Mouse (Mus musculus): ENCODE results near the gene Ptprg.

The Ptprg gene

DNA sequence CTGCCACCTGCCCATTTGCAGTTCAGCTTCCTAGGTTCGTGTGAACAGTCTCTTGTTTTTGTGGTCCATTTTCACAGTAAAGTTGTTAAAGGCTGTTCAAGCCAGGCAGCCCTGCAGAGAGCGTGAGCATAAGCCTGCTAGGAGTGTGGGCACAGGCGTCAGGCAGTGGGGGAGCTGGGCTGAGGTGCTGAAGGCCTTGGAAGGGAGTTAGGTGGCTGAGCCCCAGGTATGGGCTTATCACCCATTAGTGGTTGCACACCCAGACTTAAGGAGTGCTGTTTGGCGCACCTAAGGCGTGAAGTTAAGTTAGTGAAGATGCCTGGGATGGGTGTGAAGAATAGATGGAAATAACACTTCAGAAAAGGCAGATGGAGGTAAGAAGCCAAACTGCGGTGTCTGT is 134.8 kb downstream of the Ptprg start:
- DNase-seq = no peak

DNA sequence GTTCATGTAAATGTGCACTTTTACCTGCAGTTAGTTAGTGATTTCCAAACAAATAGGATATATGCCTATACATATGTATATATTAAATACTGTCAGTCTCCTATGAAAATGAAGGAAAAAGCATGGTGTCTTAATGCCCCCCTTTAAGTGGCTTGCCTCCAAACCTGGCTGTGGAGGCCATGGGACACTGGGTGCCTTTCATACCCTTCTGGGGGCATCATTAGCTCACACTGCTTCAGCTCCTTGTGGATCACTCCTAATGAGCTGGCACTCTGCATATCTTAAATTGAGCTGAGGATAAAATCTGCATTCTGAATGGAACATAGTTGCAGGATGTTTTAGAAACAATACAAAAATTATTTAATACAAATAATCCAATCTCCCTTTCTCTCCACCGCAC is 136.7 kb downstream of the Ptprg start:
- DNase-seq = no peak

DNA sequence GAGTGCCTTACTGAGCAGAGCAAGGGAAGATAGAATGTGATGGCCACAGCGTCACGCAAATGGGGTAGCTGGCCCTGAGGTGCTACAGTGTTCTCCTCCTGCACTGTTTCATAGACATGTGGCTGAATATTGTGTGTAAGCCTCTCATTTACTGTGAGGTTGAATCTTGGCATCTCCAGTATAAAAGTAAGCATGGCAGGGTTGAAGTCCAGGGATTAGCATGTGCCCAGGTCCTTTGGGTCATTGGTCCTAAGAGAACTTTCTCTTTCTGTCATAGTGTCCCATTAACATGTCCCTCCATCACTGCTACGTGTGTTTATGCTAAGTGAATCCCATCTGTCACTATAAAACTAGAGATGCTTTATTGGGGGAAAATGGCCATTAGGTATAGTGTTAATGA is 138.2 kb downstream of the Ptprg start:
- no peak for DNase-seq

DNA sequence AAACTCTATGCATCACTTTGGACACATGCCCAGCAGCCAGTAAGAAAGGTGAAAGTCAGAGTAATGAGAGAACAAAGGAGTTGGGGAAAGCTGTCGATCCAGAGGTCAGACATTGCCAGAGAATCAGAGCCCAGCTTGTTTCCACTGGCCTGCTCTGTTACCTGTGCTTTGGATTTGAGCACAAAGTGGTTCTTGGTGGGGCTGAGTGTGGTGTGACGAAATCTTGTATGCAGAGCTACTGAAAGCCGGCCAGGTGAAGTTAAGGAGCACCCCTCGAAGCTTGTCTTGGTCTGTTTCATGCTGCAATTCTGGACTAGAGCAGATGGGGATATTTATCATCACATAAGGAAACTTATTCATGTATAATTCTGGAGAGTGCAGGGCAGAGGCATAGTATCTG is 145.5 kb downstream of the Ptprg start:
- no peak for DNase-seq

DNA sequence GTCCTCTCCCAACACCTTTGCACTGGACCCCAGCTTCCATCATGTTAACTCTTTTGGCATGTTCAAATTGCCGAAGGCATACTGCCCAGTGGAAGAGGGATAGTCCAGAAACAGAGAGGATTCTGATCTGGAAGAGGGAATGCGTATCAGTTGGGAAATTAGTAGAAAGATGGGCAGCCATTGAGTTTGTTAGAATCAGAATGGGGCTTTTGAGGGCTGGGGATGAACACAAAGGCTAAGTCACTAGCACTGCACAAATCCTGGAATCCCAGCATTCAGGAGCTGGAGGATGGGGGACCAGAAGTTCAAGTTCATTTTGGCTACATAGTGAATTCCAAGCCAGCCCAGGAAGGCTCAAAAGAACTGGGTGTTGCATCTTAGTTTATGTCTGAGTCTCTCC is 146.3 kb downstream of the Ptprg start:
- no peak for DNase-seq

DNA sequence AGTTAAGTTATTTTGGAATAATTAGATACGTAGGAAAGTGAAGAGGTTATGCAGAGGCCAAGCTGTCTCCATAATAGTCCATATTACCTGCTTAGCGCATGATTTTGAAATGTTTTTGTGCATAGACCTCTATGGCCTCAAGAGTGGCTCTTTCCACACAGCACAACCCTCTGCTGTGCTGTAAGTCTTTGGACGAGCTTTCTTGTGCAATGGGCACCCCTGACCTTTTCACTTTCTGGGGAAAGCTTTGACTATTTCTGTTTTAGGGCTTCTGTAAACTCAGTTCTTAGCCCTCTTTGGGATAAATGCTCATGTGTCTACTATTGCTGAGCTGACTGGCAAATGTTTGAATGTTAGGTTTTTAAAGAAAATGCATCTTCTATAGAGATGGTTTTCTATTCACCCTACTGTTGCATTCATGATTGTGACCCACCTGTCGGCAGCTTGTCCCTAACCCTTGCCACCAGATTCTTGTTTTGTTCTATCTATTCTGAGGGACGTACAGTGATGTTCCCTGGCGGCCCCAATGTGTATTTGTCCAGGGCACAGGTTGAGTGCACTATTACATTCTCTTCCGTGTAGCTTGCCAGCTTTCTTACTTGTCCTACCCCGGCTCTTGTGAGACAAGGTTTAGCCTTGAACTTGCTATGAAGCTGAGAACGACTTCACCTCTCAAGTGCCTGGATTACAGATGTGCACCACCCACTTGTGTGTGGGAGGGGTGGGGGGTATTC is 148.4 kb downstream of the Ptprg start:
- no peak for DNase-seq

DNA sequence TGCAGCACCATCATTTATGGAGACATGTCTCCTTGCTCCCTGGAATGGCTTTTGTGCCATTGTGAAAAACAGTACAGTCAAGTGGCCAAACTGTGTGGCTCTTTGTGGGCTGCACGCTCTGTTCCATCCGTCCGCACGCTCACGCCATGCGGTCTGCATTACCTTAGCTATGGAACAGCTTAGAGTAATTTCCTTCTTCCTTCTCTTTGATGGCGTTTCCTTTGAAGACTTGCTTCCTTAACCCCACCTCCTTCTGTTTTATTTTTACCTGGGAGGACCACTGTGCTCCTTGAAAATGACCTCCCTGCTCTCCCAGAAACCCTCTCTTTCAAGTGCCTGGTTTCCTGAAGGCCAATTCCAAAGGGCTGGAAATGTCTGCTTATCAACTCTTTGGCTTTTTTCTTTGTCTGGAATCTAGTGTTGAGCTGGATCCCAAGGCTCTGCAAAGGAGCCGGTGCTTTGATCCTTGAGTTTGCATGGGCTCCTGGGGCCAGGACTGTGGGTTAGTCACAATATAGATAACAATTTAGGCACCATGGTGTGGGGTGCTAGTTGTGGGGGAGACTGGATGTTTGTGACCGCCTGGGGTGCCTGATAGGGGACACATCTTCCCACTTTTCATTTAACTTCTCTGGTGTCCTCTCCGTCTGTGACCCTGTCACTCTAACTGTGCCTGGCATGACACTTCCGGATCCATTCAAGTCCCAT is 149.6 kb downstream of the Ptprg start:
- DNase-seq = no peak

DNA sequence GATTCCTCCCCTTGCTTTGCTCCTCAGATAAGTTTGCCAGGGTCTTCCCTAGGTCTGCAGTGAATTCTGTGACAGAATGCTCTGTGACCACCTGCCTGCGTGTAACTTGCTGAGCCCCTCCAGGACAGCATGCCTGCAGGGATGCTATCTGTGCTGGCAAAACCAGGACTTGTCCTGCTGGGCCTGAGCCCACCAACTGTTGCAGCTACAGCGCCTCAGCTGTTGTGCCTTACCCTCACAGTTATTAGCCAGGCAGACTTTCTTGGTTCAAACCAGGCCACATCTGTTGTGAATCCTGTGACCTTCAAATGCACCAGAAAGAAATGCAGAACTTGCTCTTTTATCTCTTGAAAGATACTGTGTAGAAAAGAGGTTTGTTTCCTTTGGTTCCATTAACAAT is 151.5 kb downstream of the Ptprg start:
- no peak for DNase-seq

DNA sequence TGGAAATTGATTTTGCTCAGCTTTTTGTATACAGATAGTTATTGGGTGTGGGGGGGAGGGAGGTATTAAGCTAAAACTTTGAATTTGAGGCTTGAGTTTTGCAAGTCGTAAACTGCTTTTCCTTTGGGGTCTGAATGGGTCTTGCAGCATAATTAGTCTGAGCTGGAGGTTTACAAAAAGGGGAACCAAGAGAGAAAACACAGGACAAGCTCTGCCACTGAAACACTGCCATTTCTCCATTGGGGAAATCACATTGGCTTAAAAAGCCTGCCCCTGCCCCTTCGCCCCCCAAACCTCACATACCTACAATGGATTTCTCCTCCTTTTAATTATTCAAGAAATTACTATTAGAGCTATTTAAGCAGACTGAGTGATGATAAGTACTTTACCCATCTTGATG is 156.0 kb downstream of the Ptprg start:
- no peak for DNase-seq

DNA sequence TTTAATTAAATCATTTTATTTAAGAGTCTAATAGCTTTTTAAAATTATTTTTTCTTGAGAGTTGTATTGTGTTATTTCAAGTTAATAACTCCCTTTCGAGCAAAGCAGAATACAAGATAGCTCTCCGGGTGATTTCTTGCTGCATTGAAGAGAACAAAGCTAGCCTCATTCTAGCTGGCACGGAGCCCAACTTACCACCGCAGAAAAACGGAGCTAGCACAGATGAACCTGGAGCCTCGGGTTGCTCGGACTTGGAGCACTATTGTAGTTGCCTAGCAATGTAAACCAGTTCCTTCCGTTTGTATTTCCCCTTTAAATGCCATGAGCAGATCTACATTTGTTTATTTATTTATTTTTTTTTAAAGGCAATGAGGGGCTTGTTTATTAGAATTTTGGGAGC is 156.5 kb downstream of the Ptprg start:
- DNase-seq = no peak

DNA sequence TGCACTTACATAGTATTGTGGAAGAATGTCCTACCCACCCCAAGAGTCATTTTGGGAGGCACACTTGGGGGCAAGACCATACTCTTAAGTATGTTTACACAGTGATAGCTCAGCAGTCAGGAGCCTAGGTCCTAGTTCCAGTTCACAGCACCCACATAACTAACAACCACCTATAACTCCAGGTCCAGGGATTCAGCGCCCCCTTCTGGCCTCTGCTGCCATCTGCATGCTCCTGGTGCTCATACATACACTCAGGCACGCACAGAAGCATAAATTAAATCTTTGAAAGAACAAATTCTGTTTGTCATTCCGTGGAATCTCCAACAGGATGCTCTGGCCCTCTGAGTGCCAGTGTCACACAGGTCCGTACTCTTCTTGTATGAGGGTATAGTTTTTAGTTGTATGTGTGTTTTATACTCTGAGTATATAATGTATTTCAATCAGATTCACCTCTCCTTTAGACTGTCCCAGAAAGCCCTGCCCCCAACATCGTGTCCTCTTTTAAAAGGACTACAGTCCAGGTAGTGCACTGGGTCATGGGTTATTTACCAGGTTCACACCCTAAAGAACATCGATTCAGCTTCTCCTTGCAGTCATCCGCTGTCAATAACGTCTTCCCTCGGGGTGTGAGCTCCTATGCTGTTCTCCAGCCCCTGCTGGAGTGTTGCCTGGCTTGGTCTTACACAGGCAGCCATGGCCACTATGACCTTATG is 157.2 kb downstream of the Ptprg start:
- no peak for DNase-seq

DNA sequence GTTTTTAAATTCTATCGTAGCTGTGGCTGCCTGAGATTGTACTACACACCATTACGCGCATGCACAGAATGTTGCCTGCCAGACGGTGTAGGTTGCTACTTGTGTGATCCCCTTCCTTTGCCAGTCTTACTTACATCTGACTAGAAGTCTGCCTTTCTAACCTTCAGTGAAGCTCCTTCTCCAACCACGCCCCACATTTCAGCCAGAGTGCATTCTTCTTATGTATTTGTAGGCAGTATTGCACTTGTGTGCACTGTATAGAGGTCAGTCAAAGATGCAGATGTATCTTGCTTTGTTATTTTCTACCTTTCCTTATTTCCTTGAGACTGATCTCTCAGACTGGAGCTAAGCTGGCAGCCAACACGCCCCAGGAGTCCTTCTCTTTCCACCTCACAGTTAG is 158.8 kb downstream of the Ptprg start:
- no peak for DNase-seq

DNA sequence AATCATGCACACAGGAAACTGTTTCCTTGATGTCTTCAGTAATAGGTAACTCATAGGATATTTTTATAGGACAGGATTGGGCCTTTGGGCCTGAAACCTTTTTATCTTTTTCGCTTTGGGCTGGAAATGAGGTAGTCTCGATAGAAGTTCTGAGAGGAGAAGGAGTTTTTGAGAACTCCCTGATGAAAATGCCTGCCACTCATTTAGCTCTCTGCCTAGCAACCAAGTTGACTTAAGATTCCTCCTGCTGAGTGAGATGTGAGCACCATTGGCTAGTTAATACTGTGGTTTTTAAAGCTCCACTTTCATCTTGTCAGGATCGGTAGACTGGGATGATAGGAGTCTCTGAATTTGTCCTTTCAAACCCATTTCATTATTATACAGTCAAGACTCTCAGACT is 162.9 kb downstream of the Ptprg start:
- no peak for DNase-seq

DNA sequence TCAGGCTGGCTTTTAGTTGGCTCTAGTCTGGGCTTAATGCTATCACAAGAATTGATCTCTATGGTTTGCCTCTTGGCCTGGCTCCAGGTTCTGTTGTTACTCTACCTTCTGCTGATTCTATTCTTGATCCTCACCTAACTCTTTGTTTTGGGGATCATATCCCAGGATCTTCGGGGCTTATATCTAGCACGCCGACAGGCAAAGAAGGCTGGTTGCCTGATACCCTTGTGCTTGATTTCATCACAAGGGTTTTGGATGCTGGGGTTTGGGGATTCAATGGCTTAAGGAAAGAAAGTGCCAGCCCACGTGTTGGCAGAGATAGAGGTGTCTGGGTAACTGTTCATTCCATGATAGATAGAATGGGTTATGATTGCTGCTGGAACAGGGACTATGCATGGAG is 164.9 kb downstream of the Ptprg start:
- DNase-seq = no peak

DNA sequence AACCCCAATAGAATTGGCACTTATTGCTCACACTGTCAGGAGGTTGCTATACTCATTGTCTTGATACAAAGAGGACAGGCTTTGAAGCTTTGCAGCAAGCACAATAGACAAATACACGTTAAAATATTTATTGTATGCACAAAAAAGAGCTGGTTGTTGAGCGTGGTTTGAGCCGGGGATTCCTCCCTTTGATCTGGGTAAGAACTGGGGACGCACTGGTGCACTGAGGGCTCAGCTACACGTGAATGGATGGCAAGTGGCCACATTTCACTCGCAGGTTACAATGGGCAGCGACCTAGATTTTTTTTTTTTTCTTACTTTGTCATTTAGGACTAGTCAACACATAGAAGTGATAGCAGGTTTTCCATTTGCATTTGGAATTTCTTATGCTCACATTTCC is 165.9 kb downstream of the Ptprg start:
- DNase-seq = no peak

DNA sequence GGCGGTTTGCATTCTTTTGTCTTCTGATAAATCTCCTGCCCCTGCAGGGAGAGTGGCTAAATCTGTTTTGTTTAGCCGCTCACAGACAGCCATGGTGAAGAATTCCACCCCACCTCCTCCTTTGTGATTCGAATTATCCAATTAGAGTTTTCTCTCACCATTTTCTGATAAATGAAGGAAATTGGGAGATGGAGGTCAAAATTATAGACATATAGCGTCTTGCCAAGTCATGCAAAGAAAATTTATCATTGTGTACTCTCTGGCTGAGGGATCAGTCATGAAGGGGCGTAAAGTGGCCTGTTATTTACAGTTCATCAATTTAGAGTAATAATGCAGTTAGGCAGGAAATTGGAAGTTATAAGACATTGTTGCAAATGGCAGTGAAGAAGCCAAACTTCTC is 168.8 kb downstream of the Ptprg start:
- no peak for DNase-seq

DNA sequence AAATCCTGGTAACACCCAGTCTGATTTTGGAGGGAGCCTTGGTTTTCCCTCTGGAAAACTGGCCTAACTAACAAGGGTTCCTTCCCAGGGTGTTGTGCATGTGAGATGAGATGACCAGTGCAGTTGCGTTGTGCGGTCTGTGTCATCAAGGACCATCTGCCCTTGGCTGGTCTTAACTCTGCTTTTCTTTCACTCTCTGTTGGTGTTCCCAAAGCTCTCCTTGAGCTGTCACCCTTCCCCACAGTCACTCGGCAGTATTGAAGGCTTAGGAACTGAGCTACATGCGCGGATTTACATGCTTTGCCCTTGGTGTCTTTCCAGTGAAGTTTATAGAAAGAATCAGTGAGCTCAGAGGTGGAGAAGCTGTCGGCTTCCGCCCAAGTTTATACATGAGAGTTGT is 170.5 kb downstream of the Ptprg start:
- DNase-seq = no peak

DNA sequence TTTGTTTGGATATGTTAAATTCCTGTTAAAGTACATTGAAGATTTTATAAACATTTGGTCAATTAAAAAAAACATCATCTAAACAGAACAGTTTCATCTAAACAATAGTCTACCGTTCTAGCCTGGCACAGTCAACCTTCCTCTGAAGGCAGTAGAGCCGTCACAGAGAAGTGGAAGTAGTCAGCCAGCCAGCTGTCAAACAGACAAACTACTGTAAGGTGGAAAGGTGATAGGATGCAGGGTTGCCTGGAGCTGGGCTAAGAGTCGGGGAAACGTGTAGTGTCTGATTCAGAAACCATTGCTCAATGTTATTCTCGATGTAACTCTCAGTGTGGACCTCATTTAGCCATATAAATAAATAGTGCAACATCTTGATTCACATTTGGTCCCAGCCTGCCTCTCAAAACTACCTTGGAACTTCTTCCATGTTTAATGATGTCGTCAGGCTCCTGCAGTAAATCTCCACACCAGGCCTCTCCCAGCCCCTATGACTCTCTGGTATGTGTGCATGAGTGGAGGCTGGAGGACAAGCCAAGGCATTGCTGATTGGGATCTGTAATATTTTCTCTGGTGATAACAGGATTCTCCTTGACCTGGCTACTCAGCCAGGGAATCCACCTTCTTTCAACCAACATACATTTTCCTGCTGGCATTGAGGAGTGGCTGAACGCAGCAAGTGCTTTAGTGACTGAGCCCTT is 178.0 kb downstream of the Ptprg start:
- no peak for DNase-seq

DNA sequence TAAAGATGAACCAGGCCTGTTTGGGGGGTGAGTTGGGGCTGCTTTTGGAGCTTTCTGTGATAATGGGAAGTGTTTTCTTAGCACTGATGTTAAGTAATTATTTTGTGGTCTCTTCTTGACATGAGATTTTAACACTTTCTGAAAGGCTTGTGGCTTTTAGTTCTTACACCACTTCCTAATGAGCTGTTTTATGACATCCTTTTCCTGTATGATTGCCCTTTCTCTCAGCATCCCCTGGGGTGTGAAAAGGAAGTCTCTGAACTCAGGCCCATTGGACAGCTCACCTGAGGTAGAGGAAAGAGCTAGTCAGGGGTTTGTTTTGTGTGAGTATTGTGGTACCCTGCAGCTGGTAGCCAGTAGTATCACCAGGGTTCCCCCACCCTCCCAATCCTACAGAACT is 179.0 kb downstream of the Ptprg start:
- no peak for DNase-seq

DNA sequence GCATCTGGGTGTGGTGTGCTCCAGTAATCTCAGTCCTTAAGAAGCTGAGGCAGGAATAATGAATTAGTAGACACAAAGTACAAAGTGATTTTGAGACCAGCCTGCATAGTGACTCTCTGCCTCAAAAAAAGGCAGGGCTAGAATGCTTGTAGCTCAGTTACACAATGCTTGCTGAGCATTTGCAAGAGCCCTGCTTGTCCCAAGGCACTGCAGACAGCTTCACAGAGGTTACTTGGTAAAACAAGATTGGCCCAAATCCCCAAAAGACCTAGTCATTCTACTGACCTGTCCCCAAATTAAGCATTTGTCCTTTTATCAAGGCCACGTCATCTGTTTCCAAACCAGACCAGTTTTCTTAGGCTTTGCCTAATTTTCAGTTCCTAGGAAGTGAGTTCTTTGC is 190.4 kb downstream of the Ptprg start:
- no peak for DNase-seq

DNA sequence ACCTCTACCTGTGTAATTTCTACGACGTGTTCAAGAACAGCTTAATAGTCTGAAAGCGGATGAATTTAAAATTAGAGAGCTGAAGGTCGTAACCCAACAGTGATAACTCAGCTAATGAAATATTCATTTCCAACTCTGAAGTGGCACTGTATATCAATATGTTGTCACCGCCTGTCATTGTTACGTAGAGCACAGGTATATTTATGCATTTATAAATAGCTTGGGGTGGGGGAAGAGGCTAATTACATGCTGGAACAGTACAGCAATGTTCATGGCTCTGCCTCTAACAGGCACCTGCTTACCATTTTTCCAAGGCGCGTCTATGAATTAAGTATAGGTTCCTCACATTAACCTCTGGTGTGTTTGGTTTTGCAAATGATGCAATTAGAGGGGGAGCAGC is 199.3 kb downstream of the Ptprg start:
- DNase-seq = no peak

DNA sequence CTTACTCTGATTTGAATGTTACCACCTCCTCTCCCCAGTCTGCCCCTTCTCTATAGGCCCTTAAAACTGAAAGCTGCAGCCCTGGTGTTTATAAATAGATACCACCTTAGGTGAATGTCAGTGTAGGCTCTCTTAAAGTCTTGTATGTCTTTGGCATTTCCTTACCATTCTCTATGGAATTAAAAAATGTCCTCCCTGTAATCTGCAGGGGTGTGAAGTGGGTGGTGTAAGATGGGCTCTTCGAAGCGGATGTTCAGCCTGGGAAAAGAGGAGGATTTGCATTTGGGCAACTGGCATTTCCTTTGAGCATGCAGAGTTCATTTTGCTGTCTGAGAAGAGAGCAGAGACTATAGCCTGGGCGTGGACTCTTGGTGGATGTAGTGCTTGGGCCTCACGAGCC is 201.3 kb downstream of the Ptprg start:
- DNase-seq = no peak

DNA sequence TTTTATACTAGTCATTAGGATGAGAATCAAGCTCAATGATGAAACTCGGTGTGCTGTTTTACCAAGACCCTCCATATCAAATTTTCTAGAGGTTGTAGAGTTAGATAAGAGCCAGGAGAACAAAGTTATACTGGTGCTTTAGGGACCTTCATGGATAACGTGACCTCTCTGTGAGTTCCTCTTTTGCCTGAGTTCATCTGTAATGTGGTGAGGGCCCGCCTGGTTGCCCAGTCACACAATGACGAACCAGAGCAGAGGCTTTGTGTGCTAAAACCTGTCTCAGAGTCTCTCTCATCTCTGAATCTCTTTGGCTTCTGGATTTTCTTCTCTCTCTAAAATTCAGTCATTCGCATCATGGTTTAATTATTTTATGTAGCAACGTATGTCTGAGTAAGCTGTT is 204.9 kb downstream of the Ptprg start:
- DNase-seq = no peak

DNA sequence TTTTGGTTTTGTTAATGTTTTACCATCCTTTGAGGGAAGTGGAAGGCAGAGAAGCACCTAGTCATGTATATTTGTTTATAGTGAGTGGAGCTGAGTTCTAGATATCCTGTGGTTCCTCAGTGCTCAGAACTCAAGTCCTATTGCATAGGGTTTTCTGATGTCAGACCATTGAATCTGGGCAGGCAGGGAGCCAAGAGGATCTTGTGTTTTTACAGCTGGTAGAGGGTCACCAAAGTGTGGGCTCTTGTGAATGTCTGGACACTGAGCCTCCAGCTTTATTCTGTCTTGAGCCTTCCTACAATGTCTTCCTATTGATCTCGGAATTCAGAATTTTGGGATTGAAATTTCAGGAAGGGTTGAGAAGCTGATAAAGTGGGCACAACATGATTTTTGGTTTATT is 206.0 kb downstream of the Ptprg start:
- no peak for DNase-seq
